Mouse (Mus musculus) forelimb bud, embryonic 11.5 days (tissue): Measurements from ENCODE around the gene Prr29.
"Not testable (repeated sequence)": the region's sequence is repeated elsewhere in the genome, so short reads cannot be mapped to it uniquely, and the experiment has no call there.

Experiments
- DNase-seq: peaks from one replicate; pipeline ENCODE4 v3.0.0-alpha.2; 2012; ENCODE audit warnings: low read depth, low spot score

Prr29 gene

GRCm38 (mm10) chr11:106354181-106354580 lies 11.1 kb upstream of the Prr29 start:
- DNase-seq, result no peak

GRCm38 (mm10) chr11:106355382-106356128 lies 9.7 kb upstream of the Prr29 start:
- no peak for DNase-seq

- peak; percentile 23 for DNase-seq
Measured at GRCm38 (mm10) chr11:106359350-106359749, 5.9 kb upstream of the Prr29 start.

- DNase-seq, result no peak
Measured at GRCm38 (mm10) chr11:106364712-106365111, 560 bp upstream of the Prr29 start.

- DNase-seq, result peak; percentile 68
Measured at GRCm38 (mm10) chr11:106366316-106366715, 1.0 kb downstream of the Prr29 start.

GRCm38 (mm10) chr11:106373998-106374397 lies 8.7 kb downstream of the Prr29 start:
- DNase-seq, result no peak

GRCm38 (mm10) chr11:106374559-106374958 lies 9.3 kb downstream of the Prr29 start:
- no peak for DNase-seq

GRCm38 (mm10) chr11:106374979-106375378 lies 9.7 kb downstream of the Prr29 start:
- DNase-seq, result no peak

- no peak for DNase-seq
Measured at GRCm38 (mm10) chr11:106381011-106381410, 15.7 kb downstream of the Prr29 start.

- no peak for DNase-seq
Measured at GRCm38 (mm10) chr11:106381883-106382282, 16.6 kb downstream of the Prr29 start.

GRCm38 (mm10) chr11:106382424-106382823 lies 17.2 kb downstream of the Prr29 start:
- no peak for DNase-seq

GRCm38 (mm10) chr11:106383051-106383790 lies 17.9 kb downstream of the Prr29 start:
- no peak for DNase-seq

GRCm38 (mm10) chr11:106386409-106386808 lies 21.1 kb downstream of the Prr29 start:
- no peak for DNase-seq

GRCm38 (mm10) chr11:106387020-106387419 lies 21.7 kb downstream of the Prr29 start:
- DNase-seq, result no peak

GRCm38 (mm10) chr11:106387791-106388216 lies 22.5 kb downstream of the Prr29 start, which contains the start of gene Icam2:
Gene Icam2 (minus strand): TSS chr11:106388075.
- DNase-seq, result no peak

- no peak for DNase-seq
Measured at GRCm38 (mm10) chr11:106389611-106390010, 24.3 kb downstream of the Prr29 start.

- no peak for DNase-seq
Measured at GRCm38 (mm10) chr11:106390757-106391156, 25.5 kb downstream of the Prr29 start.

GRCm38 (mm10) chr11:106391546-106392188 lies 26.4 kb downstream of the Prr29 start:
- peak; percentile 84 for DNase-seq

GRCm38 (mm10) chr11:106392597-106393330 lies 27.5 kb downstream of the Prr29 start:
- DNase-seq, result no peak

GRCm38 (mm10) chr11:106393331-106393616 lies 28.0 kb downstream of the Prr29 start:
- no peak for DNase-seq

GRCm38 (mm10) chr11:106394055-106394454 lies 28.8 kb downstream of the Prr29 start:
- not testable (repeated sequence) for DNase-seq

- DNase-seq, result no peak
Measured at GRCm38 (mm10) chr11:106397656-106398055, 32.4 kb downstream of the Prr29 start.
